Mouse (Mus musculus) kidney, embryonic 15.5 days (tissue): Measurements from ENCODE around the gene Rab29. TPM values are rescaled to one million over a fixed set of nuclear protein-coding genes. Genes with fewer than 3 reads are reported as not detected.

Experiments
- ATAC-seq: fragments of 200-750 bp; cut with Nextera tagmentation; replicated peaks from 2 replicates; pipeline ENCODE4 v1.8.0; 2017; ENCODE audit warnings: moderate TSS enrichment; ENCODE audit not compliant: low FRiP score
- H3K27ac ChIP-seq: fragments of 300-500 bp; sonication (generic); 2 replicates; pipeline ENCODE4 v1.5.1; 2015; ENCODE audit warnings: mild to moderate bottlenecking, inconsistent platforms
- H3K27me3 ChIP-seq: fragments of 300-500 bp; sonication (generic); 2 replicates; pipeline ENCODE4 v1.6.1; 2015; ENCODE audit warnings: inconsistent platforms
- H3K36me3 ChIP-seq: fragments of 300-500 bp; sonication (generic); 2 replicates; pipeline ENCODE4 v1.6.1; 2015; ENCODE audit warnings: inconsistent platforms
- H3K4me1 ChIP-seq: fragments of 300-500 bp; sonication (generic); 2 replicates; pipeline ENCODE4 v1.6.1; 2015; ENCODE audit warnings: inconsistent platforms
- H3K4me2 ChIP-seq: fragments of 300-500 bp; sonication (generic); 2 replicates; pipeline ENCODE4 v1.6.1; 2015; ENCODE audit warnings: moderate library complexity, mild to moderate bottlenecking, inconsistent platforms
- H3K4me3 ChIP-seq: fragments of 300-500 bp; sonication (generic); replicated peaks from 2 replicates; pipeline ENCODE4 v1.5.1; 2015; ENCODE audit warnings: mild to moderate bottlenecking, inconsistent platforms
- H3K9ac ChIP-seq: fragments of 300-500 bp; sonication (generic); 2 replicates; pipeline ENCODE4 v1.6.1; 2015; ENCODE audit warnings: mild to moderate bottlenecking, inconsistent platforms
- H3K9me3 ChIP-seq: fragments of 300-500 bp; sonication (generic); replicated peaks from 2 replicates; pipeline ENCODE4 v1.6.1; 2016; ENCODE audit warnings: inconsistent platforms
- WGBS: fragments of 180-500 bp; shearing (Covaris S2); methylation state at CpG from one replicate; pipeline ENCODE4 v1.1.7; 2015; ENCODE audit warnings: mixed read lengths; 5-methylcytosine and 5-hydroxymethylcytosine counted together
- polyA plus RNA-seq: library from polyadenylated mRNA; unstranded; fragments of >200 nt; fragmentation: Nextera tagmentation; extraction: Ambion mirVana; gene quantifications from 2 replicates; pipeline ENCODE4 v1.2.1, GENCODE M21; 2015

Rab29 gene
- polyA plus RNA-seq, 1 experiment from 2014 or later, result 18.3 TPM

DNA sequence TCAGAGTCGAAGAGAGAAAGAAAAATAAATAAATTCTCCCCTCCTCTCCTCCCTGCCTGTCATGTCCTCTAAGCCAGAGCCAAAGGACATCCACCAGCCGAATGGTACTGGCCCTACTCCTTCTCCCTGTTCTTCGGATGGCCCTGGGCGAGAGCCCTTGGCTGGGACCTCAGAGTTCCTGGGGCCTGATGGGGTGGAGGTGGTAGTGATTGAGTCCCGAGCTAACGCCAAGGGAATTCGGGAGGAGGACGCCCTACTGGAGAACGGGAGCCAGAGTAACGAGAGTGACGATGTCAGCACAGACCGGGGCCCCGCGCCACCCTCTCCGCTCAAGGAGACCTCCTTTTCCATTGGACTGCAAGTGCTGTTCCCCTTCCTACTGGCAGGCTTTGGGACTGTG lies 36.5 kb upstream of the Rab29 start:
- peaks cover 31% of the 10 kb centered on the region for H3K4me1 ChIP-seq
- no peaks in the 10 kb centered on the region for H3K27me3 ChIP-seq
- no peak overlapping the region for H3K27ac ChIP-seq
- 84% methylated on average over 15 of the region's 15 CpGs for WGBS
- H3K36me3 ChIP-seq, result peaks cover 36% of the 10 kb centered on the region
- H3K4me3 ChIP-seq, result no peak overlapping the region
- H3K9me3 ChIP-seq, result no peaks in the 10 kb centered on the region
- no peak overlapping the region for H3K9ac ChIP-seq
- H3K4me2 ChIP-seq, result no peak overlapping the region
- ATAC-seq, result no peak

DNA sequence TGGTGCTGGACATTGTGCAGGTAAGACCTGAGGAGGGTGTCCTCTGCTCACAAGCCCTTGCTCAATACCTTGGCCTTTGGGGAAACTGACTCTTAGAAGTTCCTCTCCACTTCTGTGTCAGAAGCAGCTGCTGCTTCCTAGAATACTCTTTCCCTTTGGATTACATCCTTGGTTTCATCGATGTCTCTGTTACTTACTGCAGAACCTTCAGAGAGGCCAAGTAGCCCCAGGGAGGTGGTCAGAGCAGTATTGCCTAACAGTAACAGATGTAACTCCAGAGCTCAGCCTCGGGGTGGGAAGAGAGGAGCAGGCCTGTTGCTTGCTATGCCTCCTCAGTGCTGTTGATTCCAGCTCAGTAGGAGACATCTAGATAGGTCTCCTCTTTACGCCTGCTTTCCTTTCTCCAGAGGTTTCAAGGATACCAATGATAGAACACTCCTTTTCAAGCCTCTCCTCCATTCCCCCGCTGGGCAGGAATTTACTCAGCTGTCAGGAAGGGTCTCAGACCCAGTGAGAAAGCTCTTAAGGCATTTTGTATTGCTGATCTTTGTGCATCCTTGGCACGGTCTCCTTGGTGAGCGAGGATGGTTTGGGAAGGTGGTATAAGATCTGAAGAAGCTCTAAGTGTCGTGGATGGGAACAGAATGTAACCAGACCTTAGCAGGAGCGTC lies 35.9 kb upstream of the Rab29 start:
- Histone ChIP-seq H3K4me2 (no peak overlapping the region), H3K9ac (no peak overlapping the region), H3K4me3 (no peak overlapping the region), H3K27me3 (no peaks in the 10 kb centered on the region), H3K27ac (no peak overlapping the region), H3K4me1 (peaks cover 31% of the 10 kb centered on the region), H3K36me3 (peaks cover 38% of the 10 kb centered on the region), H3K9me3 (no peaks in the 10 kb centered on the region)
- no peak for ATAC-seq
- 82% methylated on average over 8 of the region's 8 CpGs for WGBS

DNA sequence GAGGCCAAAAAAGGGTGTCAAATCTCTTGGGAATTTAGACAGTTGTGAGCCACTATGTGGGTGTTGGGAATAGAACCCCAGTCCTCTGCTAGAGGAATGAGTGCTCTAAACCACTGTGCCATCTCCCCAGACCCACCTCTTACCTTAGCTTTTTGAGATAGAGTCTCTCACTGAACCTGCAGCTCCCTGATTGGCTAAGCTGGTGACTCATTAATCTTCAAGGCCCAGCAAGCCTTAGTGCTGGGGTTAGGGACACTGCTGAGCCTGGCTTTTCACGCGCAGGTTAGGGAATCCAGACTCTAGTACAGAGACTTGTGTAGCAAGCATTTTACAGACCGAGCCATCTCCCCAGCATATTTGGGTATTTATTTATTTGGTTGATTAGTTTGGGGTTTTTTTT lies 30.0 kb upstream of the Rab29 start:
- H3K4me3 ChIP-seq, result no peak overlapping the region
- 76% methylated on average over 3 of the region's 3 CpGs for WGBS
- H3K36me3 ChIP-seq, result peaks cover 55% of the 10 kb centered on the region
- no peak overlapping the region for H3K9ac ChIP-seq
- H3K27ac ChIP-seq, result no peak overlapping the region
- H3K9me3 ChIP-seq, result no peaks in the 10 kb centered on the region
- H3K4me1 ChIP-seq, result no peaks in the 10 kb centered on the region
- no peak for ATAC-seq
- no peaks in the 10 kb centered on the region for H3K27me3 ChIP-seq
- H3K4me2 ChIP-seq, result no peak overlapping the region

DNA sequence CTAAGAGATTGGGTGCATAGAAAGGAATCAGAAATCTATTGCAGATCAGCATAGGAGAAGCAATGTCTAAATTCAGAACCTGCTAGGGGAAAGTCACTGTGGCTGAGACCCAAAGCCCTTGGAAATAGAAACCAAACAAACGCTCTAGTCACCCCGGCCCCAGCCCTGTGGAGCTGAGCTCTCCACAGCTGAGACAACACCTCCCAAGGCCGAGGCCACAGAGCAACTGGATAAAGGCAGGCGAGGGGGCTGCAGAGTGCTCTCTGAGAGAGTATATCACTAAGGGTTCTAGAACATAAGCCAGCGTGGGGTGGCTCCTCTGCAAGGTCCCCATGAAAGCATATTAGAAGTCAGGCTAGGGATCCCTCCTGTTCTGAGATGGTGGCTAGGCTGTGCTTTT lies 28.5 kb upstream of the Rab29 start:
- peaks cover 61% of the 10 kb centered on the region for H3K36me3 ChIP-seq
- no peak for ATAC-seq

DNA sequence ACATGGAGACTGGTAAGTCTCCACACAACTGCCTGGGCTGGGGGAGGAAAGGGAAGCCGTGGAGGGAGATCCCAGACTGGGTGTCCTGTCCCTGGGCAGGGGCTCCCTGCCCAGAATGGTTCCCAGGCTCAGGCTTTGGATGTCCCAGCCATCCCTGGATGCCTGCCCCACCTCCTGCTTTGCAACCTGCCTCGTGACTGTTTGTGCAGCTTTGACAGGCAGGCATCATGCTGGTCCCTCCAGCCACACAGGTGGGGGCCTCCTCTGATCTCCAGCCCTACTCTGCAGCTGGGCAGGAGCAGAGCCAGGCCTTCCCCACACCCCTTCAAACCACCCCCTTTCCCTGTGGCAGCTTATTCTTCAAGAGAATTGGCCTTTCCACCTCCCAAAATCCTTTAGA lies 27.7 kb upstream of the Rab29 start:
- 64% methylated on average over 2 of the region's 2 CpGs for WGBS
- Histone ChIP-seq H3K9ac (no peak overlapping the region), H3K36me3 (peaks cover 66% of the 10 kb centered on the region), H3K4me2 (no peak overlapping the region), H3K4me3 (no peak overlapping the region), H3K27ac (no peak overlapping the region), H3K27me3 (no peaks in the 10 kb centered on the region), H3K4me1 (no peaks in the 10 kb centered on the region), H3K9me3 (no peaks in the 10 kb centered on the region)
- no peak for ATAC-seq

More for the DNA sequence above, 28.5 kb upstream of the Rab29 start:
- Histone ChIP-seq H3K27me3 (no peaks in the 10 kb centered on the region), H3K4me1 (no peaks in the 10 kb centered on the region), H3K4me2 (no peak overlapping the region), H3K4me3 (no peak overlapping the region), H3K27ac (no peak overlapping the region), H3K9me3 (no peaks in the 10 kb centered on the region), H3K9ac (no peak overlapping the region)
- WGBS, result 66% methylated on average over 5 of the region's 5 CpGs

DNA sequence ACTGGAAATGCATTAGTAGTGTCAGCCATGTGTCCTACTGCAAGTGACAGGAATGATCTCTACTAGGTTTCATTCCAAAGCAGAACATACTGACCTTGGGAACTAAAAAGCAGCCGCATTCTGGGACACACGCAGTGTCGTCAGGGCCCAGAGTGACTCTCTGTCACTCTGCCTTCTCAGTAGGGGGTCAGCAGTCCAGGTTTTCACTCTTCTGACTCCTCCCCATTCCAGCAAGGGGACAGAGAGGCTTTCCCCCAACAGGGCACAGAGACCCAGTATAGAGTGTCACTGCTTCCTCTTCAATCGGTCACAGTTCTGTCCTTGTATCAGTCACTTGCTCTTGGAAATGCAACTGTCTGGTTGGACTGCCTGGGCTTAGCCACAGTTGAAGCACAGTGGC lies 24.8 kb upstream of the Rab29 start:
- Histone ChIP-seq H3K27ac (no peak overlapping the region), H3K27me3 (no peaks in the 10 kb centered on the region), H3K4me2 (no peak overlapping the region), H3K36me3 (peaks cover 79% of the 10 kb centered on the region), H3K4me3 (no peak overlapping the region), H3K9me3 (no peaks in the 10 kb centered on the region), H3K9ac (no peak overlapping the region), H3K4me1 (no peaks in the 10 kb centered on the region)
- no peak for ATAC-seq
- WGBS, result 87% methylated on average over 4 of the region's 4 CpGs

DNA sequence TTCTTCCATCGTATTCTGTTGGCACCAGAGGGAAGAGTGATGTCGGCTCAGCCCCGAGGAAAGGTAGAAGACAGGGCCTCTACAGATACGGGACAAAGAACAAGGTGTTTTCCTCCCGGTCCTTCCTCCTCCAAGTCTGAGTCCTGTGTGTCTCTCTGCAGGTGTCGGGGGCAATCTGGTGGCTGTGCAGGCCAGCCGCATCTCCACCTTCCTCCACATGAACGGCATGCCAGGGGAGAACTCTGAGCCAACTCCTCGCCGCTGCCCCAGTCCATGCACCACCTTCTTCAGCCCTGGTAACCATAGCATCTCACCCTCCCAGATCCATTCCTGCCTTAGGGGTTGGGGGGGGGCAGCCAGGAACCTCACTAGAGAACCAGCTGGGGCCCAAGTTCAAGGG lies 23.3 kb upstream of the Rab29 start:
- Histone ChIP-seq H3K9me3 (no peaks in the 10 kb centered on the region), H3K27ac (no peak overlapping the region), H3K27me3 (no peaks in the 10 kb centered on the region), H3K4me1 (no peaks in the 10 kb centered on the region), H3K4me2 (no peak overlapping the region), H3K36me3 (peaks cover 82% of the 10 kb centered on the region), H3K9ac (no peak overlapping the region), H3K4me3 (no peak overlapping the region)
- ATAC-seq, result no peak
- WGBS, result 95% methylated on average over 10 of the region's 10 CpGs

DNA sequence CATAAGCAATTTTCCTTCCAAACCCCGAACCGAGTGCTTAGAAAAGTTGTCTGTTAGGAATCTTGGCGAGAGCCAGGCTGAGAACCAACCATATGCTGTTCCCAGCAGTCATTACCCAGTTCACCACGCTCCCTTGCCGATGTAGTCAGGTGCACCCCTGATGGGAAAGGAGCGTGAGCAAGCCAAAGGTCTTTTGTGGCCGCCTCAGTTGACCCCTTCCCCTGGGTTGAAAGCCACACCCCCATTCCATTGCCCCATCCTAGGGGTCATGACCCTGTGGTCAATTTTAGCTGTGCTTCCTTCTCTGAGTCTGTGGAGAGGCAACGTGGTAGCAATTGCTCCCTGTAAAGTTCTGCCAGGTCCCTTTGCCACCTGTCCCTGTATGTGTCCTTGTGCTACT lies 22.1 kb upstream of the Rab29 start:
- no peak overlapping the region for H3K4me2 ChIP-seq
- no peaks in the 10 kb centered on the region for H3K27me3 ChIP-seq
- WGBS, result 83% methylated on average over 8 of the region's 8 CpGs
- no peaks in the 10 kb centered on the region for H3K9me3 ChIP-seq
- no peak overlapping the region for H3K27ac ChIP-seq
- H3K36me3 ChIP-seq, result peaks cover 78% of the 10 kb centered on the region
- H3K9ac ChIP-seq, result no peak overlapping the region
- no peaks in the 10 kb centered on the region for H3K4me1 ChIP-seq
- ATAC-seq, result no peak
- no peak overlapping the region for H3K4me3 ChIP-seq

DNA sequence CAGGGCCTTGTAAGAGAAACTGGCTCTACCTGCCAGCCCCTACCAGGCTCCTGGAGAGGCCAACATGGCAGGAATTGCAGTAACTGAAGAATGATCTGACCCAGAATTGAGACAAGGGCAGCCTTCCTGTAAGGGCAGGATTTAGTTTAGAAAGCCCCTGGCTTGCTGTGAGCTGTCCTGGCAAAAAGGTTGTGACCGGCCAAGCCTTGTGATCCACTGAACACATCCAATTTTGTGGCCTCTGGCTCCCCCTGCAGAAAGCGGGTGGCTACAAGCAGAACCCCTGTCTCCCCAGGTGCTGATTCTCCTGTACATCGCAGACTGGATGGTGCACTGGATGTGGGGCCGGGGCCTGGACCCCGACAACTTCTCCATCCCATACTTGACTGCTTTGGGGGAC lies 20.8 kb upstream of the Rab29 start:
- H3K36me3 ChIP-seq, result peaks cover 64% of the 10 kb centered on the region
- 77% methylated on average over 5 of the region's 5 CpGs for WGBS
- no peak overlapping the region for H3K4me3 ChIP-seq

DNA sequence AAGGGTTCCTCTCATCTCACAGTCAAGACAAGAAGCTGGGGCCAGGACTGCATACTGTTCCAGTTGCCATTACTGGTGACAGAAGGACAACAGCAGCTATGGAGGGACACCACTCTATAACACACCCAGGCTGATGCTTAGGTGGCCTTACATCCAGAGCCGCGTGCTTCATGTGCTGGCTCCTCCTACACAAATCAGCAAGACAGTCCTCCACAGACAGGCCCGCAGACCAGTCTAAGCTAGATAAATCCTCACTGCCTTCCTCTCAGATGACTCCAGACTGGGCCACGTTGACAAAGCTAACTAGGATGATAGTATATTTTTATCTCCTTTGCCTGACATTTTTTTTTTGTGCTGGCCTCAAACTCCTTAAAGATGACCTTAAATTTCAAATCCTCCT lies 5.2 kb upstream of the Rab29 start:
- no peaks in the 10 kb centered on the region for H3K36me3 ChIP-seq
- H3K4me2 ChIP-seq, result no peak overlapping the region
- no peaks in the 10 kb centered on the region for H3K4me1 ChIP-seq
- ATAC-seq, result no peak
- H3K4me3 ChIP-seq, result no peak overlapping the region
- H3K27ac ChIP-seq, result no peak overlapping the region
- WGBS, result 70% methylated on average over 4 of the region's 4 CpGs
- no peaks in the 10 kb centered on the region for H3K9me3 ChIP-seq
- H3K9ac ChIP-seq, result no peak overlapping the region
- H3K27me3 ChIP-seq, result no peaks in the 10 kb centered on the region

More for the DNA sequence above, 20.8 kb upstream of the Rab29 start:
- H3K9me3 ChIP-seq, result no peaks in the 10 kb centered on the region
- H3K9ac ChIP-seq, result no peak overlapping the region
- H3K4me2 ChIP-seq, result no peak overlapping the region
- ATAC-seq, result no peak
- no peaks in the 10 kb centered on the region for H3K27me3 ChIP-seq
- no peak overlapping the region for H3K27ac ChIP-seq
- no peaks in the 10 kb centered on the region for H3K4me1 ChIP-seq

DNA sequence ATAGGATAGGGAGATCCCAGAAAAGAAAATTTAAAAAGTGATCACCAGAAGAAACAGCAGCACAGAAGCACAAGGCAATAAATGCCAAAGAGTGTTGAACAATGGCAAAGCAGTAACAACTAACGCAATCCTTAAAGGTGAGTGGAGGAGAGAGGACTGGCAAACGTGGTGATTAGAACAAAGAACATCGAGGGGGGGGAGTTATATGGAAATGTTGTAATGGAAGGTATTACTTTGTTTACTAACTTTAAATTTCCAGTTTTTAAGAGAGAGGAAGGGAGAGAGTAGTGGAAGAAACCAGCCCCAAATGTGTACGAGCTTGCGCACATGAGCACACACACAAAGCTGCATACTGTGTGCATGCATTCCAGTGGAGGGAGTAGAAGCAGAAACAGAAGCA lies 1.4 kb upstream of the Rab29 start:
- Histone ChIP-seq H3K4me1 (peaks cover 8% of the 10 kb centered on the region), H3K4me2 (no peak overlapping the region), H3K36me3 (no peaks in the 10 kb centered on the region), H3K9ac (no peak overlapping the region), H3K9me3 (no peaks in the 10 kb centered on the region), H3K27me3 (no peaks in the 10 kb centered on the region), H3K4me3 (no peak overlapping the region), H3K27ac (no peak overlapping the region)
- WGBS, result 84% methylated on average over 5 of the region's 5 CpGs
- no peak for ATAC-seq

DNA sequence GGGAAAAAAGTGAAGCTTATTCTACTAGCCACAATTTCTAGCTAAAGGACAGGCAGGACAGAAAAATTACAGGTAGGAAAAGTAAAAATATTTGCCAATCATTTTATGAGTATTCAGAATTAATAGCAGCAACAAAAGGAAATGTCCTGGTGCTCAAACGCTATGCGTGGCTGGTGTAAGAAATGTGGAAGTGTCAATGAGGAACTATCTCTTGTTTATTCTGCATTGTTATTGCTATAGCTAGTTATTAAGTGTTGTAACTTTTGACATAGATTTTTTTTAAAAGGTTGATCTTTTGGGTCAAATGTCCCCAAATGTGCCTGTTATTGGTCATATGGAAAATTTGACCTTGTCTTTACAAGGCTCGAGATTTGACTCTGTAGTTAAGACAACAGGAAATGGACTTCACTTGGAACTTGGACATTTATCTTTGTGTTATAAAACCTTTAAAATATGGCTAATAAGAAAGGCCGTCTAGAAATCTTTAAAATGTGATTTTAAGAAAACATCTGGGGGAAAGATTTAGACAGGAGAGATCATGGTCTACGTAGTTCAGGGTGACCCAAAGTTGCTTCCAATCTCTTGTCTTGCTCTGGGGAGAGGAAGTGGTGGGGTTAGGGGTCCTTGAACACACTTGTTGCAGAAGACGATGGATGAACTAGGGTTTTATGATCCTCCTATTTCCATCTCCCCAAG lies 572 bp upstream of the Rab29 start:
- Histone ChIP-seq H3K27me3 (no peaks in the 10 kb centered on the region), H3K4me2 (0 out of 2 replicates have a peak overlapping the region, but pooled peaks have one; percentile 90), H3K9me3 (no peaks in the 10 kb centered on the region), H3K4me1 (peaks cover 8% of the 10 kb centered on the region), H3K9ac (no peak overlapping the region), H3K36me3 (no peaks in the 10 kb centered on the region), H3K4me3 (peak overlapping the region; percentile 62), H3K27ac (no peak overlapping the region)
- ATAC-seq, result no peak; the same call in 1 of the 2 replicates
- WGBS, result 71% methylated on average over 6 of the region's 6 CpGs

DNA sequence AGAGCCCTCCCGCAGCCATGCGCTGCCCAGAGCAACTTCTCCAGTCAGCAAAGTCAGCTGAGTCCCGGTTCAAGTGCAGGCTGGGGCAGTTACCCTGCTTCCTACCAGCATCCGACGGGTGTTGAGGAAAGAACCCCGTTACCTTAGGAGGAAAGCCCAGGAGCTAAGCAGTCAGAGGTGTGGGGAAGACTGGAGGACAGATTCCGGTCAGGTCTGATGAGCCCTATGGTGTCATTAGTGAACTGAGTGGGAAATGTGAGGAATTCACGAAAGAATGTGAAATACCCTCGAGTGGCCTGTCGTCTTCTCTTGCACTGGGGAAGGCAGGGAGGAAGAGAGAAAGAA lies 894 bp downstream of the Rab29 start:
- H3K27me3 ChIP-seq, result no peaks in the 10 kb centered on the region
- no peak for ATAC-seq
- no peaks in the 10 kb centered on the region for H3K36me3 ChIP-seq
- H3K9ac ChIP-seq, result peak overlapping the region; percentile 48
- H3K4me1 ChIP-seq, result peaks cover 8% of the 10 kb centered on the region
- peak overlapping the region; percentile 90 for H3K4me2 ChIP-seq
- 17% methylated on average over 10 of the region's 10 CpGs for WGBS
- H3K9me3 ChIP-seq, result no peaks in the 10 kb centered on the region
- no peak overlapping the region for H3K27ac ChIP-seq
- H3K4me3 ChIP-seq, result peak overlapping the region; percentile 62
